Mouse (Mus musculus) v-Abl transformed pro-B cells (cell line): Measurements from ENCODE around the gene Atoh7.

Experiments
- in situ Hi-C, 2 experiments: fragments of 400-800 bp; cut with MboI; formaldehyde crosslinking; loops; one replicate each; pipeline ENCODE4 v1.15.1; 2025; ENCODE audit not compliant: unreplicated experiment in 2 of 2

The Atoh7 gene

DNA sequence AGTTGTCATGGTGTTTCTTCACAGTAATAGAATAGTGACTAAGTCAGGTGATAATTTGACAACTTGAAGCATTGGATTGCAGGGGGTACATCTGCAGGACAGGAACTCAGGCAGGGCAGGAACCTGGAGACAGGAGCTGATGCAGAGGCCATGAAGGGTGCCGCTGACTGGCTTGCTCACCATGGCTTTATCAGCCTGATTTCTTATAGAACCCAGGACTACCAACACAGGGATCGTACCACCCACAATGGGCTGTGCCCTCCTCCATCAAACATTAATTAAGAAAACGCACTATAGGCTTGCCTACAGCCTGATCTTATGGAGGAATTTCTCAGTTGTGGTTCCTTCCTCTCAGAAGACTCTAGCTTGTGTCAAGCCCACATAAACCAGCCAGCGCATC is 33.9 kb downstream of the Atoh7 start:
- in situ Hi-C loops: no loop called here

- in situ Hi-C loops: no loop called here
These were observed 36.2 kb downstream of the Atoh7 start for GRCm38 (mm10) chr10:63135680-63136079.

GRCm38 (mm10) chr10:63136436-63136835 is 37.0 kb downstream of the Atoh7 start:
- in situ Hi-C loops: no loop called here

- in situ Hi-C loops: no loop called here
These were observed 43.2 kb downstream of the Atoh7 start for GRCm38 (mm10) chr10:63142660-63143059.
